Mouse (Mus musculus): ENCODE measurements around the gene Gnao1. TPM values are rescaled to one million over a fixed set of nuclear protein-coding genes. Genes with fewer than 3 reads are reported as not detected.

Gene Gnao1
- polyA plus RNA-seq, 1 experiment from 2014 or later: 3.5 TPM

- no peaks in the 10 kb centered on the region for H3K36me3 ChIP-seq
- peaks cover 35% of the 10 kb centered on the region for H3K27me3 ChIP-seq
- no peak overlapping the region for H3K4me3 ChIP-seq
- no peak overlapping the region for H3K27ac ChIP-seq
- H3K9ac ChIP-seq: no peak overlapping the region
- no peaks in the 10 kb centered on the region for H3K9me3 ChIP-seq
- no peak for ATAC-seq (ENCODE audit: borderline replicate concordance, extremely low read depth, low FRiP score, low TSS enrichment)
- no peak overlapping the region for H3K4me2 ChIP-seq
- H3K4me1 ChIP-seq: peaks cover 18% of the 10 kb centered on the region
- 22% methylated on average over 5 of the region's 5 CpGs for WGBS
Observed at GRCm38 (mm10) chr8:93907987-93908441, 98.2 kb downstream of the Gnao1 start.

GRCm38 (mm10) chr8:93908546-93908945, 98.8 kb downstream of the Gnao1 start:
- Histone ChIP-seq H3K4me1 (peaks cover 18% of the 10 kb centered on the region), H3K4me2 (no peak overlapping the region), H3K9ac (no peak overlapping the region), H3K27me3 (peaks cover 35% of the 10 kb centered on the region), H3K9me3 (no peaks in the 10 kb centered on the region), H3K36me3 (no peaks in the 10 kb centered on the region), H3K4me3 (no peak overlapping the region), H3K27ac (no peak overlapping the region)
- no peak for ATAC-seq (ENCODE audit: borderline replicate concordance, extremely low read depth, low FRiP score, low TSS enrichment)
- 17% methylated on average over 1 of the region's 1 CpGs for WGBS

GRCm38 (mm10) chr8:93911715-93912555, 102.2 kb downstream of the Gnao1 start:
- Histone ChIP-seq H3K9ac (no peak overlapping the region), H3K4me2 (no peak overlapping the region), H3K4me3 (no peak overlapping the region), H3K27ac (no peak overlapping the region), H3K4me1 (peaks cover 20% of the 10 kb centered on the region), H3K36me3 (no peaks in the 10 kb centered on the region), H3K27me3 (peaks cover 50% of the 10 kb centered on the region), H3K9me3 (no peaks in the 10 kb centered on the region)
- WGBS: 39% methylated on average over 7 of the region's 7 CpGs
- ATAC-seq (ENCODE audit: borderline replicate concordance, extremely low read depth, low FRiP score, low TSS enrichment): peak; percentile 13; the same call in 1 of the 2 replicates

GRCm38 (mm10) chr8:93917859-93918421, 108.2 kb downstream of the Gnao1 start:
- WGBS: 34% methylated on average over 13 of the region's 13 CpGs
- ATAC-seq (ENCODE audit: borderline replicate concordance, extremely low read depth, low FRiP score, low TSS enrichment): no peak
- H3K4me1 ChIP-seq: peaks cover 9% of the 10 kb centered on the region; the same call in 1 of the 2 replicates

GRCm38 (mm10) chr8:93918580-93918979, 108.8 kb downstream of the Gnao1 start:
- ATAC-seq (ENCODE audit: borderline replicate concordance, extremely low read depth, low FRiP score, low TSS enrichment): no peak
- Histone ChIP-seq H3K36me3 (no peaks in the 10 kb centered on the region), H3K4me1 (peaks cover 8% of the 10 kb centered on the region; the same call in 1 of the 2 replicates), H3K9me3 (no peaks in the 10 kb centered on the region), H3K9ac (no peak overlapping the region), H3K4me3 (no peak overlapping the region), H3K4me2 (no peak overlapping the region), H3K27me3 (peaks cover 36% of the 10 kb centered on the region), H3K27ac (no peak overlapping the region)
- 76% methylated on average over 2 of the region's 2 CpGs for WGBS

More at GRCm38 (mm10) chr8:93917859-93918421, 108.2 kb downstream of the Gnao1 start:
- no peaks in the 10 kb centered on the region for H3K9me3 ChIP-seq
- no peak overlapping the region; the same call in 1 of the 2 replicates for H3K27ac ChIP-seq
- H3K36me3 ChIP-seq: no peaks in the 10 kb centered on the region
- no peak overlapping the region for H3K4me2 ChIP-seq
- no peak overlapping the region for H3K9ac ChIP-seq
- no peak overlapping the region for H3K4me3 ChIP-seq
- peaks cover 36% of the 10 kb centered on the region for H3K27me3 ChIP-seq

- no peak overlapping the region for H3K27ac ChIP-seq
- no peaks in the 10 kb centered on the region for H3K36me3 ChIP-seq
- no peak overlapping the region for H3K4me3 ChIP-seq
- 36% methylated on average over 3 of the region's 3 CpGs for WGBS
- ATAC-seq (ENCODE audit: borderline replicate concordance, extremely low read depth, low FRiP score, low TSS enrichment): no peak
- H3K4me1 ChIP-seq: peaks cover 8% of the 10 kb centered on the region; the same call in 1 of the 2 replicates
- no peak overlapping the region for H3K4me2 ChIP-seq
- H3K9me3 ChIP-seq: no peaks in the 10 kb centered on the region
- peaks cover 36% of the 10 kb centered on the region for H3K27me3 ChIP-seq
- no peak overlapping the region for H3K9ac ChIP-seq
Observed at GRCm38 (mm10) chr8:93919422-93919821, 109.7 kb downstream of the Gnao1 start.

GRCm38 (mm10) chr8:93919916-93920589, 110.3 kb downstream of the Gnao1 start:
- no peaks in the 10 kb centered on the region for H3K9me3 ChIP-seq
- peaks cover 32% of the 10 kb centered on the region for H3K27me3 ChIP-seq
- no peaks in the 10 kb centered on the region for H3K36me3 ChIP-seq
- H3K4me1 ChIP-seq: peaks cover 8% of the 10 kb centered on the region; the same call in 1 of the 2 replicates
- no peak overlapping the region for H3K4me2 ChIP-seq
- WGBS: 56% methylated on average over 12 of the region's 12 CpGs
- no peak overlapping the region for H3K4me3 ChIP-seq
- H3K27ac ChIP-seq: no peak overlapping the region
- no peak for ATAC-seq (ENCODE audit: borderline replicate concordance, extremely low read depth, low FRiP score, low TSS enrichment)
- H3K9ac ChIP-seq: no peak overlapping the region

- 72% methylated on average over 7 of the region's 7 CpGs for WGBS
- ATAC-seq (ENCODE audit: borderline replicate concordance, extremely low read depth, low FRiP score, low TSS enrichment): no peak
Observed at GRCm38 (mm10) chr8:93920590-93920948, 110.8 kb downstream of the Gnao1 start.

GRCm38 (mm10) chr8:93923897-93924334, 114.2 kb downstream of the Gnao1 start:
- Histone ChIP-seq H3K9me3 (no peaks in the 10 kb centered on the region), H3K4me1 (no peaks in the 10 kb centered on the region), H3K9ac (no peak overlapping the region), H3K36me3 (no peaks in the 10 kb centered on the region), H3K27ac (no peak overlapping the region), H3K4me2 (no peak overlapping the region), H3K4me3 (no peak overlapping the region), H3K27me3 (no peaks in the 10 kb centered on the region)
- WGBS: 26% methylated on average over 7 of the region's 7 CpGs
- ATAC-seq (ENCODE audit: borderline replicate concordance, extremely low read depth, low FRiP score, low TSS enrichment): no peak

More at GRCm38 (mm10) chr8:93920590-93920948, 110.8 kb downstream of the Gnao1 start:
- no peak overlapping the region for H3K4me2 ChIP-seq
- no peaks in the 10 kb centered on the region for H3K9me3 ChIP-seq
- H3K36me3 ChIP-seq: no peaks in the 10 kb centered on the region
- H3K27ac ChIP-seq: no peak overlapping the region
- peaks cover 8% of the 10 kb centered on the region; the same call in 1 of the 2 replicates for H3K4me1 ChIP-seq
- H3K9ac ChIP-seq: no peak overlapping the region
- H3K4me3 ChIP-seq: no peak overlapping the region
- H3K27me3 ChIP-seq: peaks cover 26% of the 10 kb centered on the region

GRCm38 (mm10) chr8:93925513-93925912, 115.7 kb downstream of the Gnao1 start:
- H3K4me2 ChIP-seq: no peak overlapping the region
- no peak overlapping the region for H3K9ac ChIP-seq
- no peak overlapping the region for H3K4me3 ChIP-seq
- H3K9me3 ChIP-seq: no peaks in the 10 kb centered on the region
- no peak overlapping the region for H3K27ac ChIP-seq
- no peaks in the 10 kb centered on the region for H3K4me1 ChIP-seq
- H3K27me3 ChIP-seq: no peaks in the 10 kb centered on the region
- ATAC-seq (ENCODE audit: borderline replicate concordance, extremely low read depth, low FRiP score, low TSS enrichment): no peak
- 56% methylated on average over 3 of the region's 3 CpGs for WGBS
- no peaks in the 10 kb centered on the region for H3K36me3 ChIP-seq

- no peaks in the 10 kb centered on the region for H3K4me1 ChIP-seq
- no peaks in the 10 kb centered on the region for H3K36me3 ChIP-seq
- 0 out of 2 replicates have a peak, but pooled peaks have one; percentile 10 for ATAC-seq (ENCODE audit: borderline replicate concordance, extremely low read depth, low FRiP score, low TSS enrichment)
- H3K4me3 ChIP-seq: no peak overlapping the region
- WGBS: 56% methylated on average over 4 of the region's 4 CpGs
- no peaks in the 10 kb centered on the region for H3K27me3 ChIP-seq
- H3K9ac ChIP-seq: no peak overlapping the region
- H3K27ac ChIP-seq: no peak overlapping the region
- H3K9me3 ChIP-seq: no peaks in the 10 kb centered on the region
- H3K4me2 ChIP-seq: no peak overlapping the region
Observed at GRCm38 (mm10) chr8:93929233-93929632, 119.5 kb downstream of the Gnao1 start.
